ENCODE assay signal across 7 mouse cellular contexts in the genomic region with DNA sequence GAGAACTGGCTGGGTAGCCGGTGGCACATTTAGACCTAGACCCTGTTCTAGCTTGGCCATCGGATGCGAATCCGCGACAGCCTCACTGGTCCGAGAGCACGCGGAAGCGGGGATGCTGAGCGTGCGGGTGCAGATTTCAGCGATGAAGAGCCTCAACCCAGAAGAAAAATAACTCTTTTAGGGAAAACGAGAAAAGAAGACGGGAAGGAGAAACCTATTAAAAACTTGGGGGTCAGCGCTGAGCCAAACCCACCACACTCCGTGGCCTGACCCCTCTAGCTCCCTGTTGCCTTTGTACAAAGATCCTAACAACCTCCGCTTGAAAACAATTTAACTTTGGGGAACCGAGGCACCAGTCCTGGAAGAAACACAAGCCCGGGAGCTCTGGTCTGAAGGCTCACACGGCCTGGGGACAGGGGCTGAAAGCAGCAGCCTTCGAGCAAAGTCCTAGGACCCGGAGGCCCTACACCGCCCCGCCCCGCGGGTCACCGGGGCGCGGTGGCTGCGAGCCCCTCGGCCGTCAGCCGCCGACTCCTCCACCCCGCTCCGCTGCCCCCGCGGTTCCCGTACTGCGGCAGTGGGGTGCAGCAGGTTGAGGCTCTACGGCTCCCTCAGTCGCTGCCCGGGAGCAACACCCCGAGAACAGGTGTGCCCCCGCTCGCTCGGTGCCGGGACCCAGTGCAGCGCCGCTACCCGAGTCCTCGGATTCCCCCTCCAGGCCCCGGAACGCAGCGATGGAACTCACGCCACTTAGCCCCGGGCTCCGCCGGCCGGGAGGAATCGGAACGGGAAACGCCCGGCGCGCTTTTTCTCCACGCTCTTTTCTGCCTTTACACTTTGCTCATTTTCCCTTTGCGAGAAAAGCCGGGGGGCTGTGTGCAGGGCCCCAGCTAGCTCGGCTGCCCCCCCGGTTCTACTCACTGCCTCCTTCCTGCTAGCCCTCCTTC. TPM values are rescaled to one million over a fixed set of nuclear protein-coding genes. Genes with fewer than 3 reads are reported as not detected.
A peak's percentile ranks its signal among the peaks of the same experiment; 100 is the strongest.
DNase-seq lines count a peak whose midpoint lies in the region; ATAC-seq lines count a peak whose summit lies in the region.

No protein-coding gene starts in this region.

- H3K4me3 ChIP-seq in heart, embryonic 12.5 days = peak overlapping the region; percentile 59
- H3K4me3 ChIP-seq in midbrain, embryonic 16.5 days (ENCODE audit: low read depth, low read length) = peak overlapping the region; percentile 42

- H3K27ac ChIP-seq in heart, embryonic 12.5 days (ENCODE audit: poor library complexity, severe bottlenecking) = no peak overlapping the region
- peak overlapping the region; percentile 82 for H3K27ac ChIP-seq in midbrain, embryonic 16.5 days (ENCODE audit: low read length)

- under 1% methylated on average over 71 of the region's 71 CpGs for WGBS in heart, embryonic 12.5 days
- under 1% methylated on average over 70 of the region's 71 CpGs for WGBS in midbrain, embryonic 16.5 days

- DNase-seq in spleen, postnatal 10 days (ENCODE audit: low spot score in 2 of 2) = peak; percentile 53 to 61
- no peak for DNase-seq in spleen, adult 12 weeks (ENCODE audit: low spot score)
- DNase-seq in embryo, embryonic 10 days (ENCODE audit: low spot score) = peak; percentile 68
- peak; percentile 50 to 59 for DNase-seq in kidney, postnatal 4 days
- no peak for DNase-seq in frontal cortex, postnatal 10 days (ENCODE audit: low spot score in 2 of 2)

- H3K4me1 ChIP-seq in heart, embryonic 12.5 days (replicated peaks) = peaks cover 21% of the 10 kb centered on the region; the same call in 1 of the 2 replicates
- H3K4me1 ChIP-seq in midbrain, embryonic 16.5 days (ENCODE audit: control insufficient read depth, insufficient read depth, low read length) = peaks cover 28% of the 10 kb centered on the region

- H3K9ac ChIP-seq in heart, embryonic 12.5 days = peak overlapping the region; percentile 60; the same call in 1 of the 2 replicates
- H3K9ac ChIP-seq in midbrain, embryonic 16.5 days (ENCODE audit: low read depth, low read length) = peak overlapping the region; percentile 49

- H3K4me2 ChIP-seq in heart, embryonic 12.5 days = peak overlapping the region; percentile 98
- peak overlapping the region; percentile 61 for H3K4me2 ChIP-seq in midbrain, embryonic 16.5 days (ENCODE audit: low read length)

- peak; percentile 16; the same call in 1 of the 2 replicates for ATAC-seq in heart, embryonic 12.5 days (ENCODE audit: insufficient number of reproducible peaks, low FRiP score)
- no peak for ATAC-seq in midbrain, embryonic 16.5 days

- H3K27me3 ChIP-seq in heart, embryonic 12.5 days (replicated peaks) = peaks cover 35% of the 10 kb centered on the region
- H3K27me3 ChIP-seq in midbrain, embryonic 16.5 days (ENCODE audit: control insufficient read depth, insufficient read depth, low read depth, low read length) = peaks cover 36% of the 10 kb centered on the region

- H3K9me3 ChIP-seq in heart, embryonic 12.5 days (replicated peaks) = no peaks in the 10 kb centered on the region
- no peaks in the 10 kb centered on the region for H3K9me3 ChIP-seq in midbrain, embryonic 16.5 days (replicated peaks; ENCODE audit: control insufficient read depth, low read length, poor library complexity, severe bottlenecking)

- no peaks in the 10 kb centered on the region for H3K36me3 ChIP-seq in heart, embryonic 12.5 days
- H3K36me3 ChIP-seq in midbrain, embryonic 16.5 days (ENCODE audit: control insufficient read depth, insufficient read depth, low read length) = no peaks in the 10 kb centered on the region

RNA-seq across cellular contexts. Expression of a gene that starts 2.7 kb away (rescaled TPM):
- polyA plus RNA-seq in heart, embryonic 12.5 days (2016; fragmentation: Nextera tagmentation; extraction: Ambion mirVana) = 55.8 and 56.8 TPM in 2 replicates
- polyA plus RNA-seq in midbrain, embryonic 16.5 days (2015; fragmentation: Nextera tagmentation; extraction: Ambion mirVana) = 137 and 150 TPM in 2 replicates

RNA-seq across cellular contexts. Expression of a gene that starts 56.0 kb away (rescaled TPM):
- 116 and 119 TPM in 2 replicates for polyA plus RNA-seq in heart, embryonic 12.5 days (2016; fragmentation: Nextera tagmentation; extraction: Ambion mirVana)
- polyA plus RNA-seq in midbrain, embryonic 16.5 days (2015; fragmentation: Nextera tagmentation; extraction: Ambion mirVana) = 256 and 282 TPM in 2 replicates

Comparison
In these comparisons a context has a peak if more than half of its experiments do, and no peak if none do; other contexts are left out.
1. DNase-seq: peak in spleen, postnatal 10 days (2 of 2), embryo, embryonic 10 days (single experiment) and kidney, postnatal 4 days (2 of 2); none in spleen, adult 12 weeks (single experiment) and frontal cortex, postnatal 10 days (0 of 2).